Mouse (Mus musculus): ENCODE measurements around the gene Lpcat3. TPM values are rescaled to one million over a fixed set of nuclear protein-coding genes. Genes with fewer than 3 reads are reported as not detected.
A peak's percentile ranks its signal among the peaks of the same experiment; 100 is the strongest.
"Not testable (repeated sequence)": the region's sequence is repeated elsewhere in the genome, so short reads cannot be mapped to it uniquely, and the experiment has no call there.

Gene Lpcat3
- 21.4 and 26.5 TPM in 2 replicates for total RNA-seq (2017)

DNA sequence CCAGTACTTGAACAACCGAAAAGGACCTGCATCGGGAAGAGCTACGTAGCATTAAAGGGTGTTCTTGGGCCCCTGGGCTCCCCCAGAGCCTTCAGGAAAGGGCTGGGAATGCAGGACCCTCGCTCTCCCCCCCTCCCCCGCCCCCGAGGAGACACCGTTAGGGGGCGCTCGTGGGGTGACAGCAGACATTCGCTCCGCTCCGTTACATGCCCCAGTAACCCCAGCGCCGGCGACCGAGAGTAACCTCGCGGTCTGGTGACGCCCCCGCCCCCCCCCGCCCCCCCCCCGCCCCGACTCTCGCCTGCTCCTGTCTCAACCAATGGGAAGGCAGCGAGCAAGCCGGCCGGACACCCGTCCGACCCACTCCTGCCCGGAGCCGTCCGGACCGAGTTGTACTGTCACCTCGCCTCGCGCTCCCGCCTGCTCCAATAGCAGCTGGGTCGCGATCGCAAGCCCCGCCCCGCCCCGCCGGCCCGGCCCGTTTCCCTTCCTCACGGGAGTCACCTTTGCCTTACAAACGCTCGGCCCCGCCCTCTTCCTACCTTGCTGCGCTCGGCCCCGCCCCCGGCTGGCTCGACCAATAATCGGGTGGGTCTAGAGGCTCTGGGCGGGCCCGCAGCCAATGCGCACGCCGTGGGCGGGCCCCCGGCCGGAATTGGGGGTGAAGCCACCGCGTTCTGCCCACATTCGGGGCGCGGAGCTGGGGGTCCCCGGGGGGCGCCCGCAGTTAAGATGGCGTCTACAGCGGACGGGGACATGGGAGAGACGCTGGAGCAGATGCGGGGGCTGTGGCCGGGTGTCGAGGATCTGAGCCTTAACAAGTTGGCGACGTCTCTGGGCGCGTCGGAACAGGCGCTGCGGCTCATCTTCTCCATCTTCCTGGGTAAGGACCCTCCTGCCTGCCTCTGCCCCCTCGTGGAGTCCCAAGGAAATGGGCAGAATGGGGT, at the start of gene Lpcat3:
TSS of gene Lpcat3 (plus strand) at position 551 of the 947 bp plus-strand sequence.
- peak; percentile 91 for ATAC-seq (ENCODE audit: extremely low read depth, insufficient number of reproducible peaks, low FRiP score, poor library complexity, severe bottlenecking)

DNA sequence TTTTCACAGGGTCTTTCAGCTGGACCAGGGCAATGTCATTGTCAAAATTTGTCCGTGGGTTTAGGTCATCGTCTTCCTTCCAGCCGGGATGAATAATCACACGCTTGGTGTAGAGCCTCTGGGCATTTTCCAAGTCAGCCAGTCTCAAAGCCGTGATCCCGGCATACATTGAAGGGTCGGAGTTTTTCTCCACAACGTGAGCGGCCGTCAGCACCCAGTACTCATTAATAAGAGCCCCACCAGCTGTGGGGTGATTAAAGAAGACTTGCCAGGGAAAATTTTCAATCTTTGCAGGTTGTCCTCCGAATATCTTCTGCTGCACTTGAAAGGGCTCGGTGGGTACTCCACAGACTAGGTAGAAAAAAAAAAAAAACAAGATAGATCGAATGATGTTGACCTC, 37.2 kb upstream of the Lpcat3 start:
- ATAC-seq (ENCODE audit: extremely low read depth, insufficient number of reproducible peaks, low FRiP score, poor library complexity, severe bottlenecking) = no peak

DNA sequence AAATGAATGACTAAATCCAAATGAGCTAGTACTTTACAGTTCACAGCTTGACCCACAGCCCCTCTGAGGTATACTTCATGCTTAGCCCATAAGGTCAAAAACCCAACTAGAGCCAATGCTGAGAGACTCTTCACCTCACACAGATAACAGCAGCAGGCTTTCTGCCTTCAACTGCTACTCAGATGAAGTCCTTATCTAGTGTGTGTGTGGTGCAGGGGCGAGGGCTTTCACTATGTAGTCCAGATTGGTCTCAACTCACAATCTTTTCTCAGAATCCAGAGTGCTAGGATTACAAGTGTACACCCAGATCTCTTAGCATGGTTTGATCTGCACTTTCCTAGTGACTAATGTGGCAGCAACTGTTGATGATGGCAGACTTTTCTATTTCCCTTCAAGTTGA, 36.6 kb upstream of the Lpcat3 start:
- ATAC-seq (ENCODE audit: extremely low read depth, insufficient number of reproducible peaks, low FRiP score, poor library complexity, severe bottlenecking) = not testable (repeated sequence)

DNA sequence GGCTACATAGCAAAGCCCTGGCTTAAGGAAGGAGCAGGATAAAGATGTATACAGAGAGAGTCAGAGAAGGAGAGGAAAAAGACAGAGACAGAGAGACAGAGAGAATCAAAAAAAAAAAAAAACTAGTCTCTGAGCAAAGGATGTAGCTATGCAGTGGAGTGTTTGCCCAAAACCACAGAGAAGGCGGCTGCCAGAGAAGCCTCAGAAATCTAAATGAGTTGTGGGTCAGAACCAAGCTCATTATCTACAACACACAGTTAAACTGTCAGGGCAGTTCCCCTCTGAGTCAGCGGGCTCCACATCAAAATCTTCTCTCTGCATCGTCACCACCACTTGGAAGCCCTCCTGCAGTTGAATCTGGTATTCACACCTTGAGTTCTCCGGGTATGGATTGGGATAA, 32.1 kb upstream of the Lpcat3 start:
- ATAC-seq (ENCODE audit: extremely low read depth, insufficient number of reproducible peaks, low FRiP score, poor library complexity, severe bottlenecking) = no peak

DNA sequence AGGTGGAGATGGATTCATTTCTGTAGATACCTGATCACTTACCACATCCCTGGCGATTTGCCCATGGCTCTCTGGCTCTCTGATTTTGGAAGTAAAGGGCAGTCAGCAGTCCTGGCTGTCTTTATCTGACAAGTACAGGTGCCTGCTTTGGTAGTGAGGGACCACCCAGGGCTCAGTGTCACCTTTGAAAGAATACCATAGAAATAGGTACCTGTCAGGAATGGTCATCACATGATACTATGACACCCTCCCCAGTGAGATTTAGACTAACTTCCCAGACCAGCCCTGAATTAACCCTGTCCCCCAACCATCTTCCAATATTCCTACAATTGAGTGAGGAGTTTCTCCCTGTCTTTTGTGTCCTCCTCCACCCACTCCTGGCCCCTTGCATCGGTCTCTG, 26.8 kb upstream of the Lpcat3 start, which contains the start of gene C1s2:
TSS of gene C1s2 (minus strand) at position 101 of the 400 bp plus-strand sequence.
- not testable (repeated sequence) for ATAC-seq (ENCODE audit: extremely low read depth, insufficient number of reproducible peaks, low FRiP score, poor library complexity, severe bottlenecking)

DNA sequence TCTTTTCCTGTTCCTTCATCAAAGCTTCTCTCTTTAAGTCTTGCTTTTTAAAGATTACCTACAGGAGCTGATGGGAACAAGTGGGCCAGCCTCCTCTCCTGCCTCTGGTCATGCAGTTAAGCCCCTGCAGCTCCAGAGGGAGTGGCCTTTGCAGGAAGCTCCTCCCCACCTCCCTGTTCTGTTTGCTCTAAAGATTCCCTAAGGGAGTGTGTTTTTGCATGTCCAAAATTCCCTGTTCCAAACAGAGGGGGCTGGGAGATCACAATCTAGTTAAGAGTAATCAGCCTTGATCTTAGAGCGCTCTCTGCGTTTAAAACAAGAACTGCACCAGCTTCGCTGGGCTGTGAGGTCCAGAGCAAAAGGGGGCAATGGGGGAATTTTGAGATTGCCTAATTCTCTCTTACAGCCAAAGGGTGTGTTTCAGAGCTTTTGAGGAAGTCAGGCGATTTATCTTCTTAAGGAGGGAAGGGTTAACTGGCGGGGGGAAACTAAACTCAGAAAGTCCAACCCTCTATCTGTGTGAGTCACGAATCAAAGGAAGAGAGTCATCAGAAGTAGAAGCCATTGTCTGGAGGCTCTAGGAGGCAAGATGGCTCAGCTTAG, 25.9 kb upstream of the Lpcat3 start:
- not testable (repeated sequence) for ATAC-seq (ENCODE audit: extremely low read depth, insufficient number of reproducible peaks, low FRiP score, poor library complexity, severe bottlenecking)

DNA sequence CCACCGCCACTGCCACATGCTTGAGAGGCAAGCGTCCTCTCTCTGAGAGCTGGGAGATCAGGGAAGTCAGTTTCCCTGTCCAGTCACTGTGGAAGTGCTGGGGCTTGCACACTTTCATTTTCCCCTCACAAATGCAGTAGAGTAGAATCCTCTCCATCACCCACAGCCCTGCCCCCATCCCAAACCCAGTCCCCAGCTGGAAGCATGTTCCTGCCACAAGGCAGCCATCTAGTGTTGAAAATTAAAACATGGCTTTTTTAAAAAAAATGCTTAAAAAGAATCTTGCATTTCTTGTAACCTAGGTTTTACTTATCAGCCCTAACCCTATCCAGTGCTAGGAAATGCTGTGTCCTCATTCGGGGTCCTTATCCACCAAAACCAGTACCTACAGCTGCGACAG, 22.8 kb upstream of the Lpcat3 start:
- no peak for ATAC-seq (ENCODE audit: extremely low read depth, insufficient number of reproducible peaks, low FRiP score, poor library complexity, severe bottlenecking)

DNA sequence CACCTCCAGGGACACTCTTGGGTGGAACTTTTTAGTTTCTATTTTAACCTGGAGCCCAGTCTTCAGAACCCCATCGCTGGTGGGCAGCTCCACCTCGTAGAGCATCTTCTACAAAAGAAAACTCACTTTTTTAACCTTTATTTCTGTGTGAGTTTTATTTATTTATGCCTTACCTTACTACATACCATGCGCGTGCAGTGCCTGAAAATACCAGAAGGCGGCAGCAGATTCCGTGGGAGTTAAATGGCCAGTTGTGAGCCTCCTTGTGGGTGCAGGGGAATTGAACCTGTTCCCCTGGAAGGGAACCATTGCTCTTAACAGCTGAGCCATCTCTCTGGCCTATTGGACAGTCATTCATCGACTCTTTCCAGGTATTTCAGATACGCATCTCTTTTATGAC, 21.8 kb upstream of the Lpcat3 start:
- peak; percentile 69 for ATAC-seq (ENCODE audit: extremely low read depth, insufficient number of reproducible peaks, low FRiP score, poor library complexity, severe bottlenecking)

DNA sequence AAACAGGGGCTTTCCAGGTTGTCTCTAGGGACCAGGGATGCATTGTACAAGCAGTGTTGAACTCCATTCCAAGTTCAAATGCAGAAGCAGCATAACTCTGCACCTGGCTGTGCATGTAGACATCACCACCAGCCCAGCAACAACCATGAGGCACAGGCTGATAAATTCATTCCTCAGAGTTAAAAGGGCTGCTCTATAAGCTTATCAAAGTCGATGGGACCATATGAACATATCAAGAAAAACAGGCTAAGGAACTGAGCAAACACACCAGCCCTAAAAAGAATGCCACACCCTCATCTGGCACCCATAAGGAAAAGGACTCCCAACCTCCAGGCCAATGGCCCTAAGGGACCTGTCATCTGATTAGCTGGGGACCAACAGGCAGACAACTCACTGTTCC, 16.4 kb upstream of the Lpcat3 start:
- ATAC-seq (ENCODE audit: extremely low read depth, insufficient number of reproducible peaks, low FRiP score, poor library complexity, severe bottlenecking) = no peak

DNA sequence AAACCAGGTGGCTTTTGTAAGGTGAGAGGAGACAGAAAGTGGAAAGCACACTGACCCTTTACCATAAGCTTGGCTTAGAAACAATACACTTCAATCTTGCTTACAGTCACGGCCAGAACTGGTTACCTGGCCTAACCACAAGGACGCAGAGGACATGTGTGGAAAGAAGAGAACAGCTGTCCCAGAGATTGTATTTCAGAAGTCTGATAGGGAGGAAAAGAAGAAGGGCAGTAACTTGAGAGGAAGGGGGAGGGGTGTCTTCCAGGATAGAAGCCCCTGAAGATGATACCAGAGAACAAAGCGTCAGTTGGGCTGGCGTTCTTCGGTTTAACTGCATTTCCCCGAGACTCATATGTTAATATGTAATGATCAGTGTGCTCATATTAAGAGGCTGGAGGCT, 6.9 kb upstream of the Lpcat3 start:
- no peak for ATAC-seq (ENCODE audit: extremely low read depth, insufficient number of reproducible peaks, low FRiP score, poor library complexity, severe bottlenecking)

DNA sequence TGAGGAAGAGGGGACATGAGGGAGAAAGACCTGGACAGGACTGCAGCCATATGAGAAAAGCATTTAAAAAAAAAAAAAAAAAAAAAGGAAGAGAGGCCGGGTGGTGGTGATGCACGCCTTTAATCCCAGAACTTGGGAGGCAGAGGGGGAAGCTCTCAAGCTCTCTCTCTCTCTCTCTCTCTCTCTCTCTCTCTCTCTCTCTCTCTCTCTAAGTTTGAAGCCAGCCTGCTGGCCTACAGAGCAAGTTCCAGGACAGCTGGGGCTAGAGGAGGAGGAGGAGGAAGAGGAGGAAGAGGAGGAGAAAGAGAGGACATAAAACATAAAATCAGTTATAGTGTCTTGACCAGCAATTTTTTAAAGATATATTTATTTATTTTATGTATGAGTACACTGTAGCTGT, 4.8 kb upstream of the Lpcat3 start:
- ATAC-seq (ENCODE audit: extremely low read depth, insufficient number of reproducible peaks, low FRiP score, poor library complexity, severe bottlenecking) = no peak

DNA sequence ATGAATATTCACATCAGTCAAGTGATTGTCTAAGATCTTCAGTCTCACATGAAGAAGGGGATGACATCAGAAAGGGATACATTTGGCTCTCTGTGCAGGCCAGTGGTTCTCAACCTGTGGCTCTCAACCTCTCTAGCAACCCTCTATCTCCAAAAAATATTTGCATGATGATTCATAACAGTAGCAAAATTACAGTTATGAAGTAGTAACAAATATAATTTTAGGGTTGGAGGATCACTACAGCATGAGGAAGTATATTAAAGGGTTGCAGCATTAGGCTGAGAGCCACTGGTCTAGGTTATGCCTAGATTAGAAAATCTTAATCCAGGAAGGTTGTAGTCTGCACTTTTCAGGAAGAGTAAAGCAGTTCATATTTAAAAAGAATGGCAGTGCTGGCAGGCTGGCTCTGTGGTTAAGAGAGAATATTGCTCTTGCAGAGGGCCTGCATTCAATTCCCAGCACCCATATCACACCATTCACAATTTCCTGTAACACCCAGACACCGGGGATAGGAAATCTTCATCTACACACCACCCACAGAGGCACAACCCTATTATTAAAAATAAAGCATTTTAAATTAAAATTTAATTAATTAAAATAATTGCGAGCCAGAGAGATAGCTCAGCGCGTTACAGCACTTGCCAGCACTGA, 1.5 kb upstream of the Lpcat3 start:
- ATAC-seq (ENCODE audit: extremely low read depth, insufficient number of reproducible peaks, low FRiP score, poor library complexity, severe bottlenecking) = no peak

DNA sequence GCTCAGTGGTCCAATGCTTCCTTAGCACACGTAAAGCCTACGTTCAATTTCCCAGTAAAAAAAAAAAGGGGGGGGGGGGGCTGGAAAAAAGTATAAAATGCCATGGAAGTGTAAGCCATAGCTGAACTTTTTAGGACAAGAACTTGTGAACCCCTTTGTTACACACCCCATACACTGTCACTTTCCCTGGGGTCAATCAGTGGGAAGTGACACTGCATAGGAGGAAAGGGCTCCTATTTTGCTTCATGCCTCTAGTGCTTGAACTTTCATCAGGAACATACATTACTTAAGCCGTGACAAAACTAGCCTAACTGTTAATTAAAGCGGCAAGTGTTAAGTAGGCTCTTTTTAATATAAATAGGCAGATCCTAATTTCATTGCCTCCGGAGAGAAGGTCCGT, 832 bp upstream of the Lpcat3 start:
- no peak for ATAC-seq (ENCODE audit: extremely low read depth, insufficient number of reproducible peaks, low FRiP score, poor library complexity, severe bottlenecking)

DNA sequence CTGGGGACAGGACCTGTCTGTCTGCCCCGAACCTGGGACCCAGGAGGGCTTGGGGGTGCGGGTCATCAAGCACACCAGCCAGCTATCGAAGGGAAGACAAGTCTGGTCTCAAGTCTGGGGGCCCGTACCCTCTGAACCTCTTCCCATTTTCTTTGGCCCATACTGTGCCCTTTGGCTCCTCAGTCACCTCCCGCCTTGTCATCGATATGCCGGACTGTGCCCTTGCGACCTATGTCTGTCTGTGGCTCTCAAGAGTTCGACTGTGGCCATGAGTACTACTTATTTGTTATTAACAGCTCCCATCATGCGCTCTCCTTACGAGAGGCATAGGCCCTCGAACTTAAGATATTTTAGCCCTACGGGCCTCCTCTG, 583 bp downstream of the Lpcat3 start:
- no peak for ATAC-seq (ENCODE audit: extremely low read depth, insufficient number of reproducible peaks, low FRiP score, poor library complexity, severe bottlenecking)

DNA sequence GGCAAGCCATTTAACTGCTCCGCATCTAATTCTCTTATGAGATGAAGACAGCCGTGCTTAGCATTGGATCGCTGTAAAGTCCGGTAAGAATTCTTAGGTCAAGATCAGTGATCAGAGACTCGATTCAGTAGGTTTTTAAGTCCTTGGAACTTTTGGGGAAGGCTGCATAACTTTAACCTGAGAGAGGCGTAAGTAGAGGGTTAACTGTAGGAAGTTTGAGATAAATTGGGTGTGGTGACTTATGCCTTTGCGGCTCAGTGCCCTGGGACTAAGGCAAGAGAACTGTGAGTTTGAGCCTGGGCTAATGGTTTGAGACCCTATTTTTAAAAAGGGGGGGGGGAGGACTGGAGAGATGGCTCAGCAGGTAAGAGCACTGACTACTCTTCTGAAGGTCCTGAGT, 1.4 kb downstream of the Lpcat3 start:
- no peak for ATAC-seq (ENCODE audit: extremely low read depth, insufficient number of reproducible peaks, low FRiP score, poor library complexity, severe bottlenecking)

DNA sequence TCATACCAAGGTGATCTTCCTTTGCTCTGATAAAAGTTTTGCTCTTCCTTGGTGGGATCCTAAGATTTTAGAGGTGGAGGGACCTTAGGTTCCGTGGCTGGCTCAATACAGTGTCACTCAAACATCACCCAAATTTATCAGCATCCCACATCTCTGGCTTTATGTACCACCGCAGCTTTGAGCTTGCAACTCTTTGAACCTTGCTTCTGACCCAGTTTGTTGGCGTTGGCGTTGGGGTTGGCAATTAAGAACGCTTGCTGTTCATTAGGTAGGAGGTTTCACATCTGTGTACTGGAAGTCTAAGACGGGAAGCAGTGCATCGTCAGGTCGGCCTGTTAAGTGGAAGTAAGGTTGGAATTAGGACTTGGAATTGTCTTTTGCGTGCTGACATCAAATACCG, 2.2 kb downstream of the Lpcat3 start:
- no peak for ATAC-seq (ENCODE audit: extremely low read depth, insufficient number of reproducible peaks, low FRiP score, poor library complexity, severe bottlenecking)

DNA sequence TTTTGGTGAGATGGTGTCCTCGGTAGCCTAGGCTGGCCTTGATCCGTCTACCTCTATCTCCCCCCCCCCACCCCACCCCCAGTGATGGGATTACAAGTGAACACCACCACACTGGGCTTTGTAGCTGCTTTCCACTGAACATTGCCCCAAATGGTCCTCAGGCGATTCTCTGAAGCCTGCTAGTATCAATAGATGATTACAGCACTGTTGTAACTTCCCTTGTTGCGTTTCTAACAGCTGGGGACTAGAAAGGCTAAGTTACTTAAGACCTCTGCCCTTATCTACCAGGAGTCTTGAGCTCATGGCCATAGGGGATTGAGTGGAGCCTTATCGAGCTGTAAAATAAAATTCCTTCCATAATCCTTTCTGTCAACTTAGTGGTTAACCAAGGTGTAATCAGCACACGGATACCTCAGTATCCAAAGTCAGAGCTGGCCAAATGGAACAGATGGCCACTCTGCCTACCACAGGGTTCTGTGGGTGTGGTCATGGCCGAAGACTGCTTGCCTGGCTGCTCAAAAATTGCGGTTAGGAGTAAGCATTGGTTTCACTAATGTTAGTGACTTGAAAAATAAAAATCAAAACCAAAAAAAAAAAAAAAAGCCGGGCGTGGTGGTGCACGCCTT, 6.5 kb downstream of the Lpcat3 start:
- no peak for ATAC-seq (ENCODE audit: extremely low read depth, insufficient number of reproducible peaks, low FRiP score, poor library complexity, severe bottlenecking)

DNA sequence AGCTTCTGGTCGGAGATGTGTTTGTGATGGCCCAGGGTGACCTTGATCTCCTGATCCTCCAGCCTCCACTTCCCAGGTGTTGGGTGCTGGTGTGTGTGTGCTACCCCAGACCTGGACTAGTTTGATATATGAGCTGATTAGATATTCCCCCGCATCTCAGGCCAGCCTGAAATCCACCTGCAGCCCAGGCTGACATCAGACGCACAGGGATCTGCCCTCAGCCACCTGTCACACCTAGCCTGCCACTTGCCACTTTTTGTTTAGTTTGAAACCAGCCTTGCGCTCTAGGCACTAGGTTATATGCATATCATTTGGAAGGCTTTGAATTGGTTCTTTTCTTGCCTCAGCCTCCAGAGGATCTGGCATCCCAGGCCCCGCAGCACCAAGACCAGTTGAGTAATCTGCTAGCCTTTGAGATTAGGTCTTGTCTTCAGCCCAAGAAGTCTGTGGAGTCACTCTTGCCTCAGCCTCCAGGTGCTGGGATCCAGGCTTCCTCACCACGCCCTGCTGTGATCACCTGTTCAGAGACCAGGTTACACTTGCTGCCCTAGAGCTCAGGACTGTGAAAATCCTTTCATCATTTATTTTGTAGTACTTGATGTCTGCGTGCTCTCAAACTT, 7.6 kb downstream of the Lpcat3 start:
- ATAC-seq (ENCODE audit: extremely low read depth, insufficient number of reproducible peaks, low FRiP score, poor library complexity, severe bottlenecking) = no peak

DNA sequence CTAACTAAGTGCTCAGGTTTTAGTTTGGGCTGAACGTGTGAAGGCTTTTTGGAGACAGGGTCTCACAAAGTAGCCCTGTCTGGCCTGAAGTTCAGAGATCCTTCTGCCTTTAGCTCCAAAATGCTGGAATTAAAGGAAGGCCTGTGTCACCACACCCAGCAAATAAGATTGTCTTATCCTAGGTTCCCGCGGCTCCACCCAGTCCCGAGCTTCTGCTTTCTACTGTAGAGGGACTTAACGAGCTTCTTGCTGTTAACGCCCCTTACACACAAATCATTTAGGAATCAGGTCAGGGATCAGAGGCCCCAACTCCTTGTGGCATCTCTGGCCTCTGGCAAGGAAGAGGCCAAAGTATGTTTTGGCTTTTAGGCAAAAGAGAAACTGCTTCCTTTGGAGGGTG, 9.3 kb downstream of the Lpcat3 start:
- ATAC-seq (ENCODE audit: extremely low read depth, insufficient number of reproducible peaks, low FRiP score, poor library complexity, severe bottlenecking) = no peak

Data from neutrophil, adult 5-6 weeks (primary cell).